Mouse (Mus musculus) c-Kit-negative CD71-positive TER-119-positive erythroid progenitor cells, embryonic 14.5 days (primary cell): ENCODE data around the gene Apbb2.

ENCODE experiments used
- DNase-seq: peaks from one replicate; pipeline ENCODE4 v3.0.0-alpha.2; 2013; ENCODE audit warnings: low read depth, low spot score

Gene Apbb2

DNA sequence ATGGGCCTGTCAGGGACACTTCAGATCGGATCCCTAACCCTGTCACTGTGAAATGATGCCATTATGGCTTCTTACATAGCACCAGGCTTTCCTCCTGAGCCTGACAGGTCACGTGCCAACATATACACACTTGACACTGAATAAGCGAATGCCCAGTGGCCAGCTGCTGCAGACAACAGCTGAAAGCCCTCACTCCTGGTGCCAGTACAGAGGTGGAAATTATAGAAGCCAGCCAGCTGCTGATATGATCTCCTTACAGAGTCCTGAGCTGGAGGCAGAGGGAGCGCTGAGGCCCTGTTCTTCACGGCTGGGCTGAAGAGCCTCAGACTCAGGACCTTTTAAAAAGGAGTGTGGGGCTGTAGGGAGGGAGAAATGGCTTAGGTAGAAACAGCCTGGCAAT lies 234.5 kb downstream of the Apbb2 start:
- DNase-seq: no peak

DNA sequence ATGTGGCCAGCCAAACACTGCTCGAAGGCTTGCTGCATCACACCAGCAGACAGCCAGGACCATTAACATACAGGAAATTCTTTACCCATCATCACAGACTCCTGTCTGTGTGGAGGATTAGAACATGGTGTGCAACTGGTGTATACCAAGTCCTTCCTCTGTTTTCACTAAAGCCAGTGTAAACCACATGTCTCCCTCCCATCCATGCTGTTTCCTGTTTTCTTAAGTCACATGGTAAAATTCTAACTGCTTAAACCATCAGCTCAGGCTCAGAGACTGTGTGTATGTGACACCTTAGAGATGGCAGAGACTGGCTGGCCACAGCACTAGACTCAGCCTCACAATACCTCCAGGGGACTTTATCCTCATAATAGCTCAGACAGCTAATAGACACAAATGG lies 236.5 kb downstream of the Apbb2 start:
- DNase-seq: no peak

DNA sequence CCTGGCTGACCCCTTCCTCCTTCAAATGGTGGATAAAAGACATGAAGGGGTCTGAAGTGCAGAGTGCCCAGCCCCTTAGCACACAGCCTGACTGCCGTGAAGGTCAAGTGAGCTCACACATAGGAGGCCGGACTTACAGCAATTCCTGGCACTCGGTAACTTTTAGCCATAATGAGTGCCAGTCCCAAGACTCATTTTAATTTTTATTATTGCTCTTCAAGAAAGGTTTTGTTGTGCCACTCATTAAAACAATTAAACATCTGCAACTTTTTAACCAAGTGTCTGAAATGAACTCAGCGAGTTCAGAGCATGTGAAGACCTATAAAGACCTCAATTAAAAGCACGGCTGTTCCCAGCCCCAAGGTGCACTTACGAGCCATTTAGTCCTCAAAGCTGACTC lies 239.6 kb downstream of the Apbb2 start:
- DNase-seq: no peak

DNA sequence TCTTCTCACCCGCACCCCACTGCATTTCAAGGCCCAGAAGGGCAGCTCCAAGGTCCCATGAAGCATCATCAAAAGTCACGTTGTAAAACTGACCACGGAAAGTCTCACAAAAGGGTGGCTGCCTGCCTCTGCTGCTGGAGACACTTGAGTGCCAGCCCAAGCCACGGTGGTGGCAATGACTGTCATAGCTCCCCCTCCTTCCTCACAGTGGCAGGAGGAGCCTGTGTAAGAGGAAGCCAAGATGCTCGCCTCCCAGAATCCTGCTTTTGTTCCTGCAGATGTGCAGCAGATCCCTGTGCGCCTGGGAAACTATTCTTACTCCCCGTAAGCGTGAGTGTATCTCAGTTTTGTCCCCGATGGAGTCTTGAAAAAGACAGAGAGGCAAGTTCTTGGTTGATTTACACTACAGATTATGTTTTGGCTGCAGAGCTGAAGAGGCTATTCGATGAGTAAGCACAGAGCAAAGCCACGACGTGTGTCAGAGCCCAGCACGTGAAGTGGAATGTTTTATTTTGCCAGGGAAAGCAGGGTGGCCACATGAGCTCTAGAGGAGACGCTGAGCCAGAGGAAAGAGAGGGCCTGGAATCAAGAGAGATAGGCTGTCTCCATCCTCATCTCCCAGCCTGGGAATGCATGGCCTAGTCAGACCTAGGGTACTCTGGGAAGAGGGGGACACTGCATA lies 241.9 kb downstream of the Apbb2 start:
- no peak for DNase-seq

DNA sequence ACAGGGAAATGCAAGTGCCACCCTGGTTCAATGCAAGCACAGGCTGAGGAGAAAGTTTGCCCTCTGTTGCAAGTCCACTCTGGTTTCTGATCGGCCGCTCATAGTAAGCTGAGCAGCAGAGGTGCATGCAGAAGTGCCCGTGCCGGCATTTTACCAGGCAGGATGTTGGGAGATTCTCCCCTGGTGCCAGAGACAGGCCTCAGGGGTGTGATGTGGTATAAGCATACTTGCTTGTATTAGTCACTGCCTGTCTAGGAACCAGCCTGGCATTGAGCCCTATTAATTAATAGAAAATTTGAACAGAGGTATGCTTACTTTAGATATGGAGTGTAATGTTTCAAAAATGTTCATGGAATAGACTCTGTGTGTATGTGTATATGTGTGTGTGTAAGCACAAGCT lies 244.2 kb downstream of the Apbb2 start:
- DNase-seq: no peak

DNA sequence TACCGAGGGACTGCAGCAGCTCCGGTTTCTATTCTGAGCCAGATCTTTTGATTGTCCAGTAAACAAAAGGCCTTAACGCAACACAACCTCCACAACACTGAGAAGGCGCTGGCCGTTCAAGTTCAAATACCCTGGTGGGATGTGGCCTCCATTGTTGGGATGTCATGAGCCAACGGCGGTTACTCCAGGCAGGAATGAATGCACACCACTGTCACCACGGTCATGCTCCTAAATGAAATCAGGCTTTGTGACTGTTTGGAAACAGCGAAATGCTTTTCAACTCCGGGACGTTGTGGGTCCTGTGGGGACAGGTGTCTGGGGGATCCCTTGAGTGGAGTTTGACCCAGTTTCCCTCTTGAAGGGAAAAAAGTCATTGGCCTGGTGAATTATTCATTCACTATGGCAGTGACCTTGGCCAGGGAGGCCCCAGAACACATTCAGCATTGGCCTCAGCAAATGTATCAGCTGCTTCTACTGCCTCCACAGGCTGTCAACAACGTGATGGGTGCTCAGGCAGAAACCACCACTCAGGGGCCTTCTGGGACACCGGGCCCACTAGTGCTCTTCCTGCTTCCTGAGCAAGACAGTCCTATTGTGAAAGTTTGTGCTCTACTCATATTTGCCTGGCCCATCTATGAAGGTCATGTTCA lies 244.9 kb downstream of the Apbb2 start:
- DNase-seq: no peak

DNA sequence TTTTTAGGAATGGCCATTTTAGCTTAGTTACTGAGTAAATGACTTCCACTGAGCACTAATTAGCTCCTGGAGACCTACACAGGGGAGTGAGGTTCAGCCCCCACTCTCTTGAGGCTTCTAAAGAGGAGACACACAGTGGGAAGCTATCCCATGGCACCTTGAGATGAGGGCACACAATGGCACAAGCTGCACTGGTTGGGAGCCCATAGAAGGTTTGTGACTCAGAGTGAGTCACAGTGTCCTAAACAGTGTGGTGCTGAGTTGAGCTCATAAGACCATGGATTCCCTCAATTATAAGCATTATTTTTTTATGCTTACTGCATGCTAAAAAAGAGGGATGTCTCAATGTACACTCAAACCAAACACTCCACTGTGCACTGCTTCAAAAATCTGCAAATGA lies 247.5 kb downstream of the Apbb2 start:
- no peak for DNase-seq

DNA sequence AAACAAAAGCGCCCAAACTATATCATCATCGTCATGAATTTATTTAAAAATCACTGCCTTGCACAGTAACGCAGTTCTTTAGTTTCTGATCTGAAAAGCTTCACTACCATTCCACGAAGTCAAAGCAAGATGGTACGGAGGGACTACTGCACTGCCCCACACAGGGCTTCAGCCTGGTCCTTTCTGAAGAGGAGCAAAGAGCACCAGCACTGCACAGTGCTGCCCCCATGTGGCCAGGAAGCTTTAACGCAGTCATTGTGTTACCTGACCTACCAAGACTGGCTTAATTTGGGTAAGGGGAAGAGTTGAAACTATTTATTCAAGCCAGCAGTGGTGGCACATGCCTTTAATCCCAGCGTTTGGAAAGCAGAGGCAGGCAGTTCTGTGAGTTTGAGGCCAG lies 249.6 kb downstream of the Apbb2 start:
- no peak for DNase-seq

DNA sequence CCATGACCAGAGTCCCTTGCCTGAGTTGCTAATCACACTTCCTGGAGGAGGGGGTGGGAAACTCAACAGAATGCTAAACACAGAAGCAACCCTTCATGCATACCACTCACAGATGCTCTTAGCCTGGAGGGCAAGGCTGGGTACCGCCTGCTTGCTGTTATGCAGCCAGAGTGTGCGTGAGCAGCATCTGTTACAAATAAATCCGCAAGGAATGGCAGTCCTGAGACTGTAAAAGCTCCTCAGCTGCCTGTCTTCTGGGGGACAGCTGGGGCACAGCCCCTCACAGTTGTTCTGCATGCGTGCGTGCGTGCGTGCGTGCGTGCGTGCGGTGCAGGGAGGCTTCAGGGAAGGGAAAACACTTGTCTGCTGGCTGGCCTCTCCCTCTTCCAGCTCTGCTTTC lies 250.9 kb downstream of the Apbb2 start:
- DNase-seq: no peak

DNA sequence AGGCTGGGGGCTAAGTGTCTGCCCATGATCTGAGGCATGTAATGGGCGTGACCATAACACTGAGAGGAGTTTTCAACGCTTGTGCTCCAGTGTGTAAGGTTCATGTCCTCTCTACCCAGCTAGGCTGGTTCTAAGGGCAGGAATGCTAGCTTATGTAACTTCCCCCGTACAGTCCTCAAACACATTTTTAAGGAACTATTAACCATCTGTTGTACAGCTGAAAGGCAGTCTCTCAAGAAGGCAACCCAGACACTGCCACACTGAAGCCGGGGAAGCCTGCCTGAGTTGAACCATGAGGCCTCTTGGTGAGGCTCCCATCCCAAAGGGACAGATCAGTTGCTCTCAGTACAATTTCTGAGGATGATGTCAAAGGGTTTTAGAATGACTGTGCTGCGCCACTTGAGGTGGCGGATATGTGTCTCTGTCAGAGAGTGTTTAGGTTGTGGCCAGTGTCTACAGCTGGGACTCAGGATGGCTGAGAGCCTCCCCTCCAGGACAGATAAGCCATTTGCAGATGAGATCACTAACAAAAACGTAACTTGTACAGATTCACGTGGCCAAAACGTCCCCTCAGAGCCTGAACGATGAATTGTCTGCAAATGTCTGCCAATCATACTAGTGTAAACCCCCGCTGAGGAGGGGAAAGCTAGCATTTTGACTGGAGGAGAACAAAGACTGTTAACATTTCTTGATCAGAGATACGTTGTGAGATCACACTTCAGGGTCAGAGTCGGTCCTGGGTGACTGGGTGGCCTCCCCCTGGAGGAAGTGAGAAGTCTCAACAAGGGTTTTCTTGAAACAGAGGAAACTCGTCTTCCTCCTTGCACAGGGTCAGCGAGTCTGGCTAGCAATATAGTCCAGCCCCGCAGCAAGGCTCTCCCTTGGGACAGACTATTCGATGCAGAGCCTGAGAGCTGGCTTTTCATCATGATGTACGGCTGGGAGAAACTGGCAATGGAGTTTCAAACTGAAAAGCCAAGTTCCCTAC lies 255.0 kb downstream of the Apbb2 start:
- DNase-seq: no peak

DNA sequence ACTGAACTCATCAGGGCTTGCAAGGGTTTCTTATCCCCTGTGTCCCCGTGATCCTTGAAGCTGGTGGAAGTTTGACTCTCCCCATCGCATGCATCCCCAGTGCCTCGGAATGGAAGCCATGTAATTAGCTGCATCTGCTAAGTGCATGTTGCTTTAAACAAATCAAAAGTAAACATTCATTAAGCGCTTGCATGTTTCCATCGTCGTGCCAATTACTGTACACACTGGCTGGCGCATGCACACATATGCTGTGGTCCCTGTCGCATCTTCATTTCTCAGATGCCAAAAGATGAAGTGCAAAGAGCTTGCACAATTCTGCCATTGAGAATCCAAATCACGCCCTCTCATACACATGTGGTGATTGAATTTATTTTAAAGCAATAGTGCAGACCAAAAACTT lies 257.8 kb downstream of the Apbb2 start:
- DNase-seq: no peak

DNA sequence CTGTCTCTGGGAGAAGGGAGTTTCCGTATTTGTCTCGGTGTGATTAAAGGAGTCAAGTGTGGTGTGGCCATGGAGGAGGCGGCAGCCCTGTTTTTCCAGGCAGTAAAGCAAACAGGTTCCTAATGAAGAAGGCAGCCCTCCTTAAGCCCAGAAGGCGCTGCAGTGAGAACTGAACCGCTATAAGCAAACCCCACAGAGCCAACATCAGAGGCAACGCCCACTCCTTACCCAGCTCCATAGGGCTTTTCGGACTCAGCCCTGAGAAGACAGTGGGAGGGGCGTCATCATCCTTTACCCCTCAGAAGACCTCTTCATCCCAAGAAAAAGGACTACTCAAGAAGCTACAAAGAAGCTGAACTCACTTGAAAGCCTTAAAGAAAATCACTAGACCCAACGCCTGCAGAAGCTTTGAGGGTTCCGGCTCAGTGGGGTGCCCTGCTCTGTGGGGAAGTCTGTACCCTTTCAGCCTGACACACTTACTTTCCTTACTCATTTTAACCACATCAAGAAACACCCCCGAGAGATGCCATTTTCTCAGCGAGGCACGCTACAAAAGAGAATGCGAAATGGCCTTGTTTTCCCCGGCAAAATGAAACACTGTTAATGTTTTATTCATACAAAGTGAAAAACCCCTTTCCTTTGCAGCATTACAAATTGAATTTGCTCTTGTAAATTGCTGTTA lies 258.7 kb downstream of the Apbb2 start:
- no peak for DNase-seq

DNA sequence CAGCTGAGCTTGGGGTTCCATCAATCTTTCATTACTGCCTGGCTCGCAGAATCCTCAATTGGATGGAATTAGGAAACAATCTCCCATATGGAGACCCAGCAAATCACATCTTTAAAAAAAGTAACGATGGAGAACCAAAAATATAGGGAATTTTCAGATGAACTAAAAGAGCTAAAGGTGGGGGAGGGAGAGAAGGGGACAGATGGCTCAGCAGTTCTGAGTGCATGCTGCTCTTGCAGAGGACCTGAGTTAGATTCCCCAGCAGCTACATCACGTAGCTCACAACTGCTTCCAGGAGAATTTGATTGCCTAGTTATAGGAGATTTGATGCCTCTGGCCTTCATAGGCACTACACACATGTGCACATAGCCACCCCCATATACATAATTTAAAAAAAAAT lies 263.4 kb downstream of the Apbb2 start:
- DNase-seq: no peak

DNA sequence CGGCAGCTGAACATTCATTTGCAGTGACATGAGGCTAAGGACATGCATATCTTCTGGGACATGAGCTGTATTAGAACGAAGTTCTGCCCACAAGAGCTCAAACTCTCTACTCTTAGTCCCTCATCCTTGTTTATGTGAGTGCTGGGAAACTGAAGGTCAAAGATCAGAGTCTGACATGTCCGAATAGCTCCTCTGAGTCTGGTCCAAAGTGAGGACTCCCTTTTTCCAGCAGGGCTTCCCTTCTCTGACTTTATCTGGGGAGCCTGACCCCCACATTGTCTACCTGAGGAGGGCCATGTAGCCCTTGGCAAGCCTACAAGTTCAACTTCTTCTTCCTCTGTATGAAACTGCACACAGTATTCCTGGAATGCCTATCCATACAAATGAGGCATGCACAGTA lies 264.7 kb downstream of the Apbb2 start:
- DNase-seq: no peak

DNA sequence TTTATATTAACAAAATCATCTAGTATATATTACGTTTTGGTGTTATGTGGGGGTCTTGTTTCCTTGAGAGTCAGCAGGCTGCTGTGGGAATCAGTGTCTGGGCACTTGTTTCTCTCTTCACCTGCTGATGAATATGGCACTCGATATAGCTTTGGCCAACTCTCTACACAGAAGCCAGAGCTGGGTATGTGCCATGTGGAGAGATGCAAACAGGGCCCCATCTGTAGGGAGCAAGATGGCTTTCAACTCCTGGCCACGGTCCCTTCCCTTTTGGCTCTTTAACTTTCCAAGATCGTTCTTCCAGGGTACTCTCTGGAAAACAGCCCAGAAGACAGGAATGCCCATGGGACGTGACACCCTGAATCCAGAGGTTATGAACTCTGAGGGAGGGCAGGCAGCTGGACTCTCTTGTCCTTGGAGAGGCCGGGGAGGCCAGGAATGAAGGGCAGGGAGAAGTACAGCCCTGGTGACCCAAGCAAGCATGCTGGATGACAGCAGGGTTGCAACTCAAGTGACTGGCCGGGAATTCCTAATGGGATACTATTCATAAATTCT lies 266.7 kb downstream of the Apbb2 start:
- no peak for DNase-seq

DNA sequence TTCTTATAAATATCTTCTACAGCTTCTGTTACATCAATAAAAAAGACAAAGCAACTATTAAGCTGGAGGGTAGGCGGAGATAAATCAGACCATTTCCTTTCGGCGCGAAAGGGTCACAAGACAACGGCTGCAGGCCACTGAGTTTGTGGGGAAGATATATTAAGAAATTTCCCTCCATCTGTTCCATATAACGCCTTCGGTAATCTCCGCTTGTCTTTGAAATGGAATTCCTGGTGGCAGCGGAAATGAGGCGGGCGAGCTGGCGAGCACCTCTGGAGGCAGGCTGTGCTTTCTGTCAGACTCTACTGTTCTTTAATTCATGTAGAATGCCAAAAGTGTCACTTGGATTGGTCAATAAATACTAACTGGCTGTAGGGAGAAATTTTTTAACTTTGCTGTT lies 267.5 kb downstream of the Apbb2 start:
- no peak for DNase-seq

DNA sequence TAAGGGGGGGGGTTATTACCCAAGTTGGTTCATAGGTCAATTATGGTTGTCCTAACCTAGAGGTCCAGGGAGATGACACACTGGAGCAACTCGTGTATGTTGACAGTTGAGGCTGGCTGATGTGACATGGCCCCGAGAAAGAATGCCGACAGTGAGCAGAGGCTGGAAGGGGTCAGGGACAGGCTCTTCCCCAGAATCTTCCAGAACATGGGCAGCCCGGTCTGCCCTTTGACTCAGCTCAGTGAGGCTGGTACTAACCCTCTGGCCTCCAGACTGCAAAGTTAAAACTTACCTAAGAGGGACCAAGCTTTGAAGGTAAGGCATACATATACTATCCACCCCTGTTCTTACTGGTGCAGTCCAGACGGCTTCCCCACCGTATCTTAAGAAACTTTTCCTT lies 268.0 kb downstream of the Apbb2 start:
- DNase-seq: no peak

DNA sequence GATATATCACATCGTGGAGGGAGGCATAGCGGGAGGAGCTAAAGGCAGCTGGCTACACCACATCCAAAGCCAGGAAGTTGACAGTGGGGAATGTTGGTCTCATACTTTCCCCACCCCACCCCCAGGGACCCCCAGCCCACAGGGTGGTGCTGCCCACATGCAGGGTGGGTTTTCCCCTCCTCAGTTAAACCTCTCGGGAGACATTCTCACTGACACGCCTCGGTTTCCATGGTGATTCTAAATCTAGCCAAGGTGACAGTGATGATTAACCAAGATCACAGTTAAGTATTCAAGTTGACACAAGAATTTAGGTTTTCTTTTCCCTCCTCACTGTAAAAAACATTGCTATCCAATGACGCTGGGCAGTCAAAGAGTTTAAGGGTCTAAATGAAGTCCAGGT lies 270.2 kb downstream of the Apbb2 start:
- DNase-seq: no peak

DNA sequence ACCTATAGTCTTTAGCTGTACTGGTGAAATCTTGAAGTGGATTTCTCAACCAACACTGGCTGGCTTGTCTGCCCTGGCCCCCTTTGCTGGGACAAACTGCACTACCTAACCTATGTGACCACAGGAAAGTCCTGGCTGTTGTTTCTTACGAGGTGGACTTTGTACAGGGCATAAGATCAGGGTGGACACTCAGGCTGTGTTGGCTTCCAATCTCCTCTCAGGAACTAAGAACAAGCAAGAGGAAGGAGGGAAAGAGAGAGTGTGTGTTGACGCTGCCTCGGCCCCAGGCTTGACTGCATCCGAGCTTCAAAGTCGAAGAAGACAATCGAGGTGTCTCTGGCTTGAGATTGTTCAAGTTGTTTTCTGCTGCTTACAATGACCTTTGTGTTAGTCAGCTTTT lies 271.8 kb downstream of the Apbb2 start:
- no peak for DNase-seq

DNA sequence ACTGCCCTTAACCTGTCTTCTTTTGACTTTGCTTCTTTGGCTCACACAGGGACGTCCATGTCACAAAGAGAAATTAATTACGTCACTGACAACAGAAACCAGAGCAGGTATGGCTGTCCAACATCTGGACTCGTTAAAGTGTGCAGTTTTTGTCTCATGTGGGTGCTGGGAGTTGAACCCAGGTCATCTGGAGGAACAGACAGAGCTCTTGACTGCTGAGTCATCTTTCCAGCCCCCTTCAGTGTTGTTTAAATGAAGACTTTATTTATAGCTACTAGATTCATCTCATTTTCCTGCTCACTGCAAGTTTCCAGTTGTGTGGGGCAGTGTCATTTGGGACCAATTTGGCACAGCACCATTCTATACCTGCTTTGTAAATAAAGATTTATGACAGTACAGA lies 273.4 kb downstream of the Apbb2 start:
- DNase-seq: no peak

DNA sequence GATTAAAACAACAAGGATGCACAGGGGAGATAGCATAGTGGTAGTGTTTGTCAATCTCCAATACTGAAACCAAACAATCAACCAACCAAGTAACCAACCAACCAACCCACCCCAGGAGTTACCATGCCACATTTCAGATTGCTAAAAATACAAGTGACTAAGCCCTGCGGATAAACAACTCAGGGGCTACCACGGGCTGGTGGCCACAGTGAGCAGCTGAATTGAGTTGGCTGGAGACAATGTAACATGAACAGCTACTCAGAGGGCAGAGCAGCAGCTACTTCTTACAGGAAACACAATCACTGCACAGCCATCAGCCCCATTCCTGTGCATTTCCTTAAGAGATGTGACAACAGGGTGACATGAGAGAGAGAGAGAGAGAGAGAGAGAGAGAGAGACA lies 274.4 kb downstream of the Apbb2 start:
- no peak for DNase-seq

DNA sequence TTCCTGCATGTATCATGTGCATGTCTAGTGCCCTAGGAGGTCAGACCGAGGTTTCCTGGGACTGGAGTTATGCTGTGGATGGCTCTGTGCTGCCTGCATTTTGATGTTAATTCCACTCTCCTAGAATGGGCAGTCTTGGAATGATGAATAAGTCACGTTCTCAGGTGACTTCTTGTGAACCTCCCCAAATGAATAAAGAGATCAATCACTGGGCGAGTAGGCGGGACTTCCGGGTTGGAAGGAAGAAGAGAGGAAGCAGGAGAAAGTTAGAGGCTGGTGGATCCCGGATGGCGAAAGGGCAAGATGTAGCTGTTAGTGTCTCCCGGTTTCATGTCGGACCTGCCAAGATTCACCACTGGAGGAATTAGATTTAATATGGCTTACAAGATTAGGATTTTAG lies 276.3 kb downstream of the Apbb2 start:
- no peak for DNase-seq
